22 mouse cellular contexts compared by ENCODE assay signal in the genomic region with DNA sequence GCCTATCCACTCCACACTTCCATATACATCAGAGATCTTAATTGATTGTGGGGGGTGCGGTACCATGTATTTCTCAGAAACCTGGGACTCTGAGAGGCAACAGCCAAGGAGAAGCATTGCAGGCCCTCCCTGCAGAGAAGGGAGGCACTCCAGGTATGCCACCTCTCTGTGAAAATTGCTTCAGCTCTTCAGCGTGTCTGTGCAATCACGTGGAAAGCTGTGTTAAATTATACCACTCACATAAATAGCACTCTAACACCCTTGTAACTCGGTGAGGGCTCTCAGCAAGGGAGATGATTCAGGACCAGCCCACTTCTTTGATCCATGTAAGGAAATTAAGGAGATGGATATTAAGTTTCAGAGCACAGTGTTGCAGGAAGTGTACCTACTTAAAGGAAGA.
A peak's percentile ranks its signal among the peaks of the same experiment; 100 is the strongest.
DNase-seq lines count a peak whose midpoint lies in the region; ATAC-seq and TF ChIP-seq lines count a peak whose summit lies in the region.
"Had no signal": no experiment of that assay in that cellular context is flagged by ENCODE, and none has a peak within 500 bp of the region (broad histone marks: within the 10 kb centered on the region; RNA-seq: fewer than 3 reads in every experiment).

No protein-coding gene starts in this region.

- no peak overlapping the region for H3K4me2 ChIP-seq in embryonic facial prominence, embryonic 12.5 days (replicated peaks)
- H3K4me2 ChIP-seq: forebrain, embryonic 12.5 days; limb, embryonic 15.5 days had no signal

- H3K4me3 ChIP-seq in embryonic facial prominence, embryonic 12.5 days: no peak overlapping the region
- no peak overlapping the region for H3K4me3 ChIP-seq in embryonic facial prominence, embryonic 10.5 days
- H3K4me3 ChIP-seq in heart, adult 2 months: no peak overlapping the region
- H3K4me3 ChIP-seq: forebrain, embryonic 12.5 days; limb, embryonic 15.5 days; megakaryocyte, embryonic 14.5 days had no signal

- H3K79me2 ChIP-seq in heart, adult 2 months (replicated peaks; ENCODE audit: control insufficient read depth, insufficient read depth, low read length): no peaks in the 10 kb centered on the region

- no peaks in the 10 kb centered on the region for H3K4me1 ChIP-seq in embryonic facial prominence, embryonic 12.5 days
- peaks cover 3% of the 10 kb centered on the region; the same call in 1 of the 2 replicates for H3K4me1 ChIP-seq in embryonic facial prominence, embryonic 10.5 days
- H3K4me1 ChIP-seq in heart, adult 2 months (ENCODE audit: control insufficient read depth, insufficient read depth, low read length): no peaks in the 10 kb centered on the region
- H3K4me1 ChIP-seq: forebrain, embryonic 12.5 days; limb, embryonic 15.5 days had no signal

- no peak for TF ChIP-seq POLR2A in heart, adult 2 months (IDR thresholded peaks at IDR 0.05; ENCODE audit: insufficient read depth, low read depth, low read length)

- TF ChIP-seq EP300 in heart, adult 2 months (IDR thresholded peaks at IDR 0.05; ENCODE audit: insufficient read depth, low read depth, low read length): no peak

- no peaks in the 10 kb centered on the region for H3K9me3 ChIP-seq in embryonic facial prominence, embryonic 12.5 days
- H3K9me3 ChIP-seq in embryonic facial prominence, embryonic 10.5 days: no peaks in the 10 kb centered on the region
- H3K9me3 ChIP-seq: forebrain, embryonic 12.5 days; limb, embryonic 15.5 days; megakaryocyte, embryonic 14.5 days had no signal

- no peak for ATAC-seq in embryonic facial prominence, embryonic 12.5 days (ENCODE audit: insufficient number of reproducible peaks, insufficient read depth, low FRiP score, low TSS enrichment)
- ATAC-seq in Patski: peak; percentile 47
- ATAC-seq: liver, postnatal 0 days had no signal

- TF ChIP-seq CTCF in heart, adult 2 months (IDR thresholded peaks at IDR 0.05): no peak
- no peak for TF ChIP-seq CTCF in Patski (IDR thresholded peaks at IDR 0.05)

- CTCF ChIA-PET in Patski (lab: Charles Lee): interaction anchor here (1.3 to 2.1 kb wide), 3 partner anchors 11 to 102 kb away, joined by 3 to 8 read pairs (median 8); no protein-coding TSS in a partner anchor

- H3K27me3 ChIP-seq in embryonic facial prominence, embryonic 12.5 days: no peaks in the 10 kb centered on the region
- no peaks in the 10 kb centered on the region for H3K27me3 ChIP-seq in embryonic facial prominence, embryonic 10.5 days (replicated peaks; ENCODE audit: low read depth, poor library complexity, severe bottlenecking)
- no peaks in the 10 kb centered on the region for H3K27me3 ChIP-seq in heart, adult 2 months (ENCODE audit: control insufficient read depth, insufficient read depth, low read length)
- H3K27me3 ChIP-seq in Patski: no peaks in the 10 kb centered on the region
- H3K27me3 ChIP-seq: forebrain, embryonic 12.5 days; limb, embryonic 15.5 days; megakaryocyte, embryonic 14.5 days had no signal

- intact Hi-C loops in heart, adult 2 months (cut with DNase I): no loop called here
- intact Hi-C loops in left cerebral cortex, postnatal 25 days (cut with DNase I): no loop called here

- in situ Hi-C loops in Patski (cut with MboI; ENCODE audit: low pct_unique_long_range_greater_than_20kb): no loop called here

- H3K9ac ChIP-seq in embryonic facial prominence, embryonic 12.5 days: peak overlapping the region; percentile 15; the same call in 1 of the 2 replicates
- no peak overlapping the region for H3K9ac ChIP-seq in heart, adult 2 months (ENCODE audit: low read depth, low read length)
- H3K9ac ChIP-seq: forebrain, embryonic 12.5 days; limb, embryonic 15.5 days; liver, postnatal 0 days had no signal

- no peaks in the 10 kb centered on the region for H3K36me3 ChIP-seq in embryonic facial prominence, embryonic 12.5 days
- H3K36me3 ChIP-seq in embryonic facial prominence, embryonic 10.5 days (replicated peaks): no peaks in the 10 kb centered on the region
- H3K36me3 ChIP-seq in heart, adult 2 months (ENCODE audit: control insufficient read depth, insufficient read depth, low read length): no peaks in the 10 kb centered on the region
- H3K36me3 ChIP-seq: forebrain, embryonic 12.5 days; limb, embryonic 15.5 days had no signal

- 42% methylated on average over 4 of the region's 4 CpGs for WGBS in embryonic facial prominence, embryonic 12.5 days
- 55% methylated on average over 4 of the region's 4 CpGs for WGBS in embryonic facial prominence, embryonic 10.5 days
- WGBS in heart, adult 2 months: 59% methylated on average over 4 of the region's 4 CpGs

- H3K27ac ChIP-seq in embryonic facial prominence, embryonic 12.5 days: no peak overlapping the region
- no peak overlapping the region for H3K27ac ChIP-seq in embryonic facial prominence, embryonic 10.5 days (replicated peaks)
- H3K27ac ChIP-seq in heart, adult 2 months: no peak overlapping the region
- H3K27ac ChIP-seq: forebrain, embryonic 12.5 days; limb, embryonic 15.5 days had no signal

- no peak for DNase-seq in embryonic facial prominence, embryonic 10.5 days (ENCODE audit: low spot score)
- peak; percentile 28 for DNase-seq in heart, adult 11 months
- DNase-seq in heart, adult 2 months: no peak
- DNase-seq in left cerebral cortex, postnatal 25 days (ENCODE audit: low spot score in 2 of 2): peak; percentile 16 to 47
- no peak for DNase-seq in left cerebral cortex, adult 18-20 months (ENCODE audit: low spot score in 2 of 2)
- DNase-seq in Patski (ENCODE audit: low read depth, low spot score): no peak
- DNase-seq in adrenal gland, postnatal 10 days: no peak
- DNase-seq: adrenal gland, postnatal 14 days; cerebellum, adult 18-20 months; cerebellum, postnatal 25 days; embryo, embryonic 11 days; gastrocnemius, postnatal 25 days; kidney, adult 11 months; kidney, postnatal 10 days; liver, postnatal 0 days; lung, postnatal 10 days; spleen, adult 18-20 months; thymus, postnatal 36 days had no signal

- POLR2A ChIA-PET in Patski (lab: Charles Lee): interaction anchor here (1.0 kb wide), 1 partner anchor 10 kb away, joined by 3 read pairs; no protein-coding TSS in a partner anchor

Comparison
In these comparisons a context has a peak if more than half of its experiments do, and no peak if none do; other contexts are left out.
1. DNase-seq: peak in heart, adult 11 months (single experiment) and left cerebral cortex, postnatal 25 days (2 of 2); none in embryonic facial prominence, embryonic 10.5 days (single experiment), heart, adult 2 months (0 of 2), left cerebral cortex, adult 18-20 months (0 of 2), Patski (single experiment) and adrenal gland, postnatal 10 days (single experiment).